Mouse (Mus musculus) adrenal gland, adult 18-20 months (tissue): ENCODE results near the gene Polr2h. TPM values are rescaled to one million over a fixed set of nuclear protein-coding genes. Genes with fewer than 3 reads are reported as not detected.
A peak's percentile ranks its signal among the peaks of the same experiment; 100 is the strongest.
"Not testable (repeated sequence)": the region's sequence is repeated elsewhere in the genome, so short reads cannot be mapped to it uniquely, and the experiment has no call there.

Source experiments
- DNase-seq, 2 experiments: peaks; one replicate each; pipeline ENCODE4 v3.0.0; 2021 to 2022; ENCODE audit warnings: low spot score in 2 of 2
- long read RNA-seq, 2 experiments: library from polyadenylated mRNA; stranded (forward); transcript quantifications; one replicate each; pipeline ENCODE4 v2.0.0; 2021
- total RNA-seq, 2 experiments: library from RNA; stranded (reverse); gene quantifications; 1 replicate in 1 of 2; 2 replicates in 1 of 2; pipeline ENCODE4 v1.2.3; 2021

The Polr2h gene
- total RNA-seq: 10 to 100 TPM; 28.0 to 37.1 TPM
- long read RNA-seq, experiment 1, transcript Polr2h-201 (5 exons, 950 nt): major isoform, 6 of 7 reads
- long read RNA-seq, experiment 1, partial matches to known transcripts: 0 of 7 reads
- long read RNA-seq, experiment 1, other reads (novel, unspliced or antisense): 1 of 7 reads
- long read RNA-seq, experiment 2, transcript Polr2h-201 (5 exons, 950 nt): major isoform, 39 of 43 reads
- long read RNA-seq, experiment 2, partial matches to known transcripts: 1 of 43 reads
- long read RNA-seq, experiment 2, other reads (novel, unspliced or antisense): 0 of 43 reads

GRCm38 (mm10) chr16:20717181-20717977, at the start of gene Polr2h, which contains the start of gene Clcn2:
Polr2h (plus strand) TSS chr16:20717665.
Clcn2 (minus strand) TSS chr16:20717746.
- peak; percentile 97 to 98 for DNase-seq

- not testable (repeated sequence) for DNase-seq
These were observed 49.5 kb upstream of the Polr2h start, which contains the start of gene Eif4g1 for GRCm38 (mm10) chr16:20668013-20668412. Eif4g1 (plus strand) TSS chr16:20668313.

- no peak for DNase-seq
These were observed 47.2 kb upstream of the Polr2h start for GRCm38 (mm10) chr16:20670291-20670690.

GRCm38 (mm10) chr16:20671886-20672285, 45.6 kb upstream of the Polr2h start:
- DNase-seq: no peak

GRCm38 (mm10) chr16:20672500-20672902, 45.0 kb upstream of the Polr2h start:
- DNase-seq: peak; percentile 96 to 97

GRCm38 (mm10) chr16:20672965-20673705, 44.3 kb upstream of the Polr2h start:
- DNase-seq: peak; percentile 56 to 77

- DNase-seq: peak in 1 of 2 experiments; percentile 30
These were observed 43.7 kb upstream of the Polr2h start for GRCm38 (mm10) chr16:20673706-20674303.

- no peak for DNase-seq
These were observed 42.3 kb upstream of the Polr2h start for GRCm38 (mm10) chr16:20675213-20675612.

- no peak for DNase-seq
These were observed 40.8 kb upstream of the Polr2h start for GRCm38 (mm10) chr16:20676702-20677101.

GRCm38 (mm10) chr16:20677380-20677779, 40.1 kb upstream of the Polr2h start:
- DNase-seq: no peak

- peak; percentile 84 to 90 for DNase-seq
These were observed 39.3 kb upstream of the Polr2h start for GRCm38 (mm10) chr16:20677974-20678675.

- DNase-seq: no peak
These were observed 26.7 kb upstream of the Polr2h start for GRCm38 (mm10) chr16:20690774-20691173.

GRCm38 (mm10) chr16:20691617-20692016, 25.8 kb upstream of the Polr2h start:
- no peak for DNase-seq

GRCm38 (mm10) chr16:20692241-20692965, 25.1 kb upstream of the Polr2h start:
- no peak for DNase-seq

GRCm38 (mm10) chr16:20693111-20693701, 24.3 kb upstream of the Polr2h start, which contains the start of gene Fam131a:
Fam131a (plus strand) TSS chr16:20693241.
- peak; percentile 86 for DNase-seq

GRCm38 (mm10) chr16:20694781-20695180, 22.7 kb upstream of the Polr2h start:
- no peak for DNase-seq

- peak; percentile 81 to 86 for DNase-seq
These were observed 21.7 kb upstream of the Polr2h start for GRCm38 (mm10) chr16:20695622-20696323.

- DNase-seq: no peak
These were observed 18.2 kb upstream of the Polr2h start for GRCm38 (mm10) chr16:20699266-20699665.
